Mouse (Mus musculus): Measurements from ENCODE around the gene Gtf2h4.

- TF ChIP-seq CTCF (IDR thresholded peaks at IDR 0.05; ENCODE audit: control insufficient read depth, insufficient read depth, insufficient read length) (no peak), USF1 (IDR thresholded peaks at IDR 0.05; ENCODE audit: low read depth) (no peak), MYOG (IDR thresholded peaks at IDR 0.05; ENCODE audit: control insufficient read depth, extremely low read depth, insufficient read length) (no peak), MYOD1 (IDR thresholded peaks at IDR 0.05; ENCODE audit: control insufficient read depth, insufficient read length, low read depth) (no peak), CEBPB (IDR thresholded peaks at IDR 0.05; ENCODE audit: low read depth) (no peak), MAX (IDR thresholded peaks at IDR 0.05) (no peak)
Measured at GRCm38 (mm10) chr17:35697429-35697758, 23.9 kb upstream of the Gtf2h4 start.

Measured in C2C12 (cell line).